Mouse (Mus musculus) stomach, embryonic 15.5 days (tissue): ENCODE measurements at regions not wholly inside any gene's neighbourhood (a gene's known extent, or its start where the extent isn't known, plus 50 kb on each side); places are given as distances from the start of the nearest gene placed in this dataset.

ENCODE experiments used
- ATAC-seq: fragments of 200-750 bp; cut with Nextera tagmentation; 2 replicates; pipeline ENCODE4 v1.8.0; 2017; ENCODE audit warnings: low read depth, moderate number of reproducible peaks, moderate TSS enrichment; ENCODE audit not compliant: insufficient read depth, low FRiP score
- H3K27ac ChIP-seq: fragments of 300-500 bp; sonication (generic); 2 replicates; pipeline ENCODE4 v1.5.1; 2015; ENCODE audit warnings: mild to moderate bottlenecking, inconsistent platforms
- H3K27me3 ChIP-seq: fragments of 300-500 bp; sonication (generic); replicated peaks from 2 replicates; pipeline ENCODE4 v1.6.1; 2015; ENCODE audit warnings: inconsistent platforms
- H3K36me3 ChIP-seq: fragments of 300-500 bp; sonication (generic); 2 replicates; pipeline ENCODE4 v1.6.1; 2015; ENCODE audit warnings: inconsistent platforms
- H3K4me1 ChIP-seq: fragments of 300-500 bp; sonication (generic); 2 replicates; pipeline ENCODE4 v1.6.1; 2015; ENCODE audit warnings: inconsistent platforms
- H3K4me2 ChIP-seq: fragments of 300-500 bp; sonication (generic); 2 replicates; pipeline ENCODE4 v1.6.1; 2015; ENCODE audit warnings: mild to moderate bottlenecking, inconsistent platforms
- H3K4me3 ChIP-seq: fragments of 300-500 bp; sonication (generic); replicated peaks from 2 replicates; pipeline ENCODE4 v1.5.1; 2015; ENCODE audit warnings: inconsistent platforms
- H3K9ac ChIP-seq: fragments of 300-500 bp; sonication (generic); 2 replicates; pipeline ENCODE4 v1.6.1; 2015; ENCODE audit warnings: inconsistent platforms
- H3K9me3 ChIP-seq: fragments of 300-500 bp; sonication (generic); 2 replicates; pipeline ENCODE4 v1.6.1; 2016; ENCODE audit warnings: inconsistent platforms
- WGBS: fragments of 180-500 bp; shearing (Covaris S2); methylation state at CpG from one replicate; pipeline ENCODE4 v1.1.7; 2015; 5-methylcytosine and 5-hydroxymethylcytosine counted together

DNA sequence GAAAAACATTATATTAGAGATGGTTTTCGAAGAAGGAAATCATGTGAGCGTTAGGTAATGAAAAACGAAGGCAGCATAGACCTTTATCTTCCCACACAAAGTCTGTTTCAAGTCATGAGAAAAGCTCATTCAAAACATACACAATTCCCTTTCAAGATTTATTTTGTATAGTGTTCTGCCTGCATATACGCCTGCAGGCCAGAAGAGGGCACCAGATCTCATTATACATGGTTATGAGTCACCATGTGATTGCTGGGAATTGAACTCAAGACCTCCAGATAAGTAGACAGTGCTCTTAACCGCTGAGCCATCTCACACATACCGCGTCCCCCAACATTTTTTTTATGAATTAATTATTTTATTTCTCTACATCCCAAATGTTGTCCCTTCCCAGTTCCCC is 578.3 kb upstream of the Ccdc54 start:
- no peaks in the 10 kb centered on the region for H3K27me3 ChIP-seq
- no peak overlapping the region for H3K27ac ChIP-seq
- 68% methylated on average over 7 of the region's 7 CpGs for WGBS
- ATAC-seq: no peak
- no peaks in the 10 kb centered on the region for H3K4me1 ChIP-seq
- H3K4me3 ChIP-seq: no peak overlapping the region
- H3K9me3 ChIP-seq: no peaks in the 10 kb centered on the region
- no peaks in the 10 kb centered on the region for H3K36me3 ChIP-seq
- H3K9ac ChIP-seq: no peak overlapping the region
- H3K4me2 ChIP-seq: no peak overlapping the region

DNA sequence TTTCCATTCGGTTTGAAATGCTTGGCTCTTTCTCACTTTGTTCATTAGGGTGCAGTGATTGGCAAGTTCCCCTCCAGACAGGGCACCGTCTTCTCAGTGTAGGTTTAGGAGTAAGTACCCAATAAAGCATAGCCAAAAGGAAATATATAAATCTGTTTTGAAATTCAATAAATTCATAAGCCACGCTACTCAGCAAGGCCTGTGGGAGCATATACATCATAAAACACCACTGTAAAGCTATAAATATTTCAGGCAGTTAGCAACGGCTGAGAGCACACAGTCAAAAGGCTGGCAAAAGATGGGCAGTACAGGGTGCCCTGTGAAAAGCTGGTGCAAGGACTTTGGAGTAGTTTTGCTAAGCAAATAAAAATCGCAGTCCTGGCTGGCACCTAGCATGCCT is 569.8 kb upstream of the Ccdc54 start:
- Histone ChIP-seq H3K4me2 (no peak overlapping the region), H3K36me3 (no peaks in the 10 kb centered on the region), H3K27me3 (no peaks in the 10 kb centered on the region), H3K4me1 (no peaks in the 10 kb centered on the region), H3K9ac (no peak overlapping the region), H3K4me3 (no peak overlapping the region), H3K27ac (no peak overlapping the region), H3K9me3 (no peaks in the 10 kb centered on the region)
- ATAC-seq: no peak
- 65% methylated on average over 5 of the region's 5 CpGs for WGBS

DNA sequence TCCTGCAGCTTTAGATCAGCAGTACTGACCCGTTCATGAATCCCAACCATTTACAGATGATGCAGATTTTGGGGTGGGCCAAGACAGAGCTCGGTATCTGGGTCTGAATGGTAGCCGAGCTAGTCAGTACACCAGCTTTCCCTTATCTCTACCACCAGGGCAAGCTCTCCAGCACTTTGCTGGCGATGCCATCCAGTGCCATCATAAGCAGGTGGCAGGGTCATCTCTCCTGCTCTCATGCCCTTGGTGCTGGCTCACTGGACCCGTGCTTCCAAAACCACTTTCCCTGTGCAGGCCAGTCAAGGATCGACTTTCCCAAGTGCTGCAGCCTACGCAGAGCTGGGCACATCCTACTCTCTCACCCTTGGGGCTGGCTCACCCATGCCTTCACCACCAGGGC is 547.6 kb upstream of the Ccdc54 start:
- Histone ChIP-seq H3K9me3 (no peaks in the 10 kb centered on the region), H3K4me3 (no peak overlapping the region), H3K4me2 (no peak overlapping the region), H3K27ac (no peak overlapping the region), H3K4me1 (no peaks in the 10 kb centered on the region), H3K27me3 (no peaks in the 10 kb centered on the region), H3K36me3 (no peaks in the 10 kb centered on the region), H3K9ac (no peak overlapping the region)
- WGBS: 88% methylated on average over 7 of the region's 7 CpGs
- no peak for ATAC-seq

DNA sequence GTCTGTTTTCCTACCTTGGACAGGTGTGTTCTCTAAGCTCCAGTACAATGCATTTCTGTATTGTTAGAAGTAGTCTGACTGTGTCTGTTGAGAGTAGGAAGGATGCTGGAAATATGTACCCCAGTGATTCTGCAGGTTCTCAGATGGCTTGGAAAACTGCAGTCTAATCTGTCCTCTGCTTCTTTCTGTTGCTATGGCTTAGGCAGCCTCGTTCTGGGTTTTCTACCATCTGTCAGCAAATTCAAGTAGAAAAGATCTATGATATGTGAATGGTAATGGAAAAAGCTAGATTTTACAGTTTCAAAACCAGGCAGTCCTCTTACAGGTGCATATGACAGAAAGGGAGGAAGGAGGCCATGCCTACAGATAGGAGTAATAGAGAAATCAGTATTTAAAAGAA is 528.9 kb upstream of the Ccdc54 start:
- 67% methylated on average over 1 of the region's 1 CpGs for WGBS
- no peaks in the 10 kb centered on the region for H3K4me1 ChIP-seq
- no peaks in the 10 kb centered on the region for H3K9me3 ChIP-seq
- H3K27ac ChIP-seq: no peak overlapping the region
- no peak overlapping the region for H3K9ac ChIP-seq
- no peaks in the 10 kb centered on the region for H3K27me3 ChIP-seq
- no peak overlapping the region for H3K4me2 ChIP-seq
- H3K36me3 ChIP-seq: no peaks in the 10 kb centered on the region
- no peak for ATAC-seq
- no peak overlapping the region for H3K4me3 ChIP-seq

DNA sequence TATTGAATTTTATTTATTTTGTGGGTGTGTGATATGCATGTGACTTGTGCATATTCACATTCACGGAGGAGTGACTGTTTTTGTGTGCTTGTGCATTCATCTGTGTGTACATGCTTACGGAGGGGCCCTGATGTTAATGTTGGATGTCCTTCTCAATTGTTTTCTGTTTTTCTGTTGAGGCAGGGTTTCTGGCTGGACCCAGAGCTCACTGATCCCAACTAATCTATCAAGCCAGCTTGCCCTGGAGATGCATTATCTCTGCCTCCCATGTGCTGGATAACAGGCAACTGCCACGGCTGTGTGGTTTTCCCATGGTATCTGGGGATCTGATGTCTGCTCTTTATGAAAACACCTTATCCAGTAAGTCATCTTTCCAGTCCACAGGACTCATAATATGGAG is 527.4 kb upstream of the Ccdc54 start:
- no peak overlapping the region for H3K4me3 ChIP-seq
- no peaks in the 10 kb centered on the region for H3K36me3 ChIP-seq
- no peak overlapping the region for H3K9ac ChIP-seq
- no peaks in the 10 kb centered on the region for H3K27me3 ChIP-seq
- no peaks in the 10 kb centered on the region for H3K9me3 ChIP-seq
- ATAC-seq: no peak
- H3K4me2 ChIP-seq: no peak overlapping the region
- no peak overlapping the region for H3K27ac ChIP-seq
- WGBS: 44% methylated on average over 3 of the region's 3 CpGs
- no peaks in the 10 kb centered on the region for H3K4me1 ChIP-seq

DNA sequence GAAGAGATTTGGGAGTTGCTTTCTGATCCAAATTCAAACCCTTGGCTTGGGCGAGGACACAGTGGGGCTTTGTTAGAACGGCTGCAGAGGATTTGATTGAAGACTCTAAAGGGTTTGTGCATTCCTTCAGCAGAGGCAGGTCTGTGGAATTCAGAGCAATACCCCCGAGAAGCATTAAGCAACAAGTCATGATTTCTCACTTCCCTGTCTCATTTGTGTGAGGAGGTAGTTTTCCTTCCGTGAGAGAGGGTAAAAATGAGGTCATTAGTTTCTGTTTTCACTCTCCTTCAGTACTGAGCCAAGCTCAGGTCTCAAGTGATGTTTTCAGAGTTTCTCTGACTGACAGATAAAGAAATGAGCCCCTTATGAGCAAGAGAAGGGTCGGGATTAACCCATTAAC is 526.9 kb upstream of the Ccdc54 start:
- no peak for ATAC-seq
- H3K27ac ChIP-seq: no peak overlapping the region
- whole genome bisulfite sequencing: 14% methylated on average over 5 of the region's 5 CpGs
- no peak overlapping the region for H3K4me3 ChIP-seq
- H3K4me2 ChIP-seq: no peak overlapping the region
- no peak overlapping the region for H3K9ac ChIP-seq
- H3K4me1 ChIP-seq: no peaks in the 10 kb centered on the region
- H3K27me3 ChIP-seq: no peaks in the 10 kb centered on the region
- no peaks in the 10 kb centered on the region for H3K36me3 ChIP-seq
- no peaks in the 10 kb centered on the region for H3K9me3 ChIP-seq

DNA sequence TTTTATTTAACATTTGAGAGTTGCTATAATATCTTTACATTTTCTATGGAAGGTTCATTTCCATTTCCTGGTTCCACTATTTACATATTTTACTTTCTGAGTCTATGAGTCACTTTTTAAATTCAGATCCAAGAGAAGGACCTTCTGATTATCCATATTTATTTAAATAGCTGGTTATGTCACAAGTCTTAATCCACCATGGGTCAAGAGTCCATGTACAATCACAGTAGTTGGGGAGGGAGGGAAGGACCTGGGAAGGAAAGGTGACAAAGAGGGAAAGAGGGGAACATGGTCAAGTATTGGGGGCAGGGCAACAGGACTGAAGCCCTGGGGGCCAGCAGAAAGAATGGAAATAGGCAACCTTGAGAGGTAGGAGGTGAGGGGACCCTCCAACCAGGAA is 518.9 kb upstream of the Ccdc54 start:
- Histone ChIP-seq H3K27me3 (no peaks in the 10 kb centered on the region), H3K27ac (no peak overlapping the region), H3K4me3 (no peak overlapping the region), H3K4me1 (no peaks in the 10 kb centered on the region), H3K36me3 (no peaks in the 10 kb centered on the region), H3K9ac (no peak overlapping the region), H3K4me2 (no peak overlapping the region), H3K9me3 (no peaks in the 10 kb centered on the region)
- ATAC-seq: no peak

DNA sequence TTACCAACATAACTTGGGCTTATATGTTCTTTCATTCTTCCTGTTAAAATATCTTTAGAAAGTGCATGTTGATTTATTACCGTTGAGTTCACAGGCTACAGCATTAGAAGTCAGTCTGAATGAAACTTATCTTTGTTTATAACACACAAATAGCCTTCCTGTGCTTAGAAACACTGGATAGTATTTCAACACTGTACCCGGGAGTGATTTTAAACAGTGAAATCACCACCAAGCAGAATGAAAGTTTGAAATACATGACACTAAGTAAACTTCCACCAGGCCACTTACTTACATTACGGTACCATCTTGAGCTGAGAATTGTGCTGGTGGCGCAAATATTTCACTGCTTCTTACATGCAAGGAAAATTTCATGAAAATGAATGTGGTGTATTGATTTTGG is 516.5 kb upstream of the Ccdc54 start:
- Histone ChIP-seq H3K9ac (no peak overlapping the region), H3K27ac (no peak overlapping the region), H3K36me3 (no peaks in the 10 kb centered on the region), H3K4me1 (no peaks in the 10 kb centered on the region), H3K9me3 (no peaks in the 10 kb centered on the region), H3K4me2 (no peak overlapping the region), H3K4me3 (no peak overlapping the region), H3K27me3 (no peaks in the 10 kb centered on the region)
- WGBS: 35% methylated on average over 4 of the region's 4 CpGs
- no peak for ATAC-seq

DNA sequence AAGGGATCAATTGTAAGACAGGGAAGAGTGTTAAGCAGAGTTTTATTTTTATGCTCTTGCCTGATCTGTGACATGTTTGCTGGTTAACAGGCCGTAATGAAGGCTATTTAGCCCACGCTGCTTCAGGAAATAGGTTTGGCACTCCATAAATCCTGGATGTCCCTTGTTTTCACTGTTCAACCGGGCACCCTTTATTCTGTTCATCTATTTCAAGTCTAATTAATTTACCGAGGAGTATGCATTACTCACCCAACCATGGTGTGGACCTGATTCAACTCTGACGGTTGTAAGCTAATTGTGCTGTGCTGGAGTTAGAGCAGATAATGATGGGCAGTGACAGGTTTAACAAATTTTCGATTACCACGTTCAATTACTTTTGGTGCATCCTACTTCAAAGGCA is 495.6 kb upstream of the Ccdc54 start:
- Histone ChIP-seq H3K27me3 (no peaks in the 10 kb centered on the region), H3K36me3 (no peaks in the 10 kb centered on the region), H3K4me1 (no peaks in the 10 kb centered on the region), H3K4me2 (no peak overlapping the region), H3K27ac (no peak overlapping the region), H3K9me3 (no peaks in the 10 kb centered on the region), H3K9ac (no peak overlapping the region), H3K4me3 (no peak overlapping the region)
- no peak for ATAC-seq
- WGBS: 85% methylated on average over 7 of the region's 7 CpGs

DNA sequence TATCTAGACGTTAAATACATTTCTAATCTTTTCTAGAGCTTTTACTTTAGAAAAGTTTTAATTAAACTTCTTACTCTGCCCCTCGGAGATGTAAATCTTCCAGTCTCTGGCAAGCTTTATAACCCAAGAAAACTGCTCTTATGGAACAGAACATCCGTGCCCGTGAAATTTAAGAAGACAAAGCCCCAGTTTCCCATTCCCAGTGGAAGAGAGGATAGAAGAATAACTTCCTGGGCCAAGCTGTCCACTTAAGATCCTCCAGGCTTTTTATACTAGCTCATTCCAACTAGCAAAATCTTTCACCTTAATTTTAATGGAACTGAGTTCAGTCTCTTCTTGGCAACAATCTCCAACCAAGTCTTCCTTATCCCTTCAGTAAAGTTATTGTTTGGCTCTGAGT is 489.2 kb upstream of the Ccdc54 start:
- H3K9me3 ChIP-seq: no peaks in the 10 kb centered on the region
- WGBS: 60% methylated on average over 4 of the region's 4 CpGs
- H3K4me2 ChIP-seq: no peak overlapping the region
- no peaks in the 10 kb centered on the region for H3K27me3 ChIP-seq
- ATAC-seq: no peak
- H3K9ac ChIP-seq: no peak overlapping the region
- H3K27ac ChIP-seq: no peak overlapping the region
- no peak overlapping the region for H3K4me3 ChIP-seq
- H3K36me3 ChIP-seq: no peaks in the 10 kb centered on the region
- no peaks in the 10 kb centered on the region for H3K4me1 ChIP-seq

DNA sequence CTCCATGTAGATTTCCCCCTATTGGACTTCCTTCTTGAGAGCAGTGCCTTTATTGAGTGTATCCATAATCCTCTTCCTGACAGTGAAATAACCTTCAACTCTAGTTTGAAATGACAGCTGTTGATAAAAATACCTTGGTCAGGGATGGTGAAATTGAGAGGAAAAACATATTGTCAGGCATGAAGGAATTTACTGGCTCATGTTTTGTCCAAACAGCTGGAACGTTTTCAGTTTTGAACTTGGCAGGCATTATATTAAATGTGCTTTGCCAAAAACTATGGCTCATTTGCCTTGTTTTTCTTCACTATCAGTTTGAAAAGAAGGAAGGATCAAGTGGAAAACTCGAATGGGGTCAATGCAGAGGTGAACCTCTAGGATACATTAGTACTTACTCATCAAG is 457.7 kb upstream of the Ccdc54 start:
- H3K9ac ChIP-seq: no peak overlapping the region
- no peak overlapping the region for H3K4me3 ChIP-seq

DNA sequence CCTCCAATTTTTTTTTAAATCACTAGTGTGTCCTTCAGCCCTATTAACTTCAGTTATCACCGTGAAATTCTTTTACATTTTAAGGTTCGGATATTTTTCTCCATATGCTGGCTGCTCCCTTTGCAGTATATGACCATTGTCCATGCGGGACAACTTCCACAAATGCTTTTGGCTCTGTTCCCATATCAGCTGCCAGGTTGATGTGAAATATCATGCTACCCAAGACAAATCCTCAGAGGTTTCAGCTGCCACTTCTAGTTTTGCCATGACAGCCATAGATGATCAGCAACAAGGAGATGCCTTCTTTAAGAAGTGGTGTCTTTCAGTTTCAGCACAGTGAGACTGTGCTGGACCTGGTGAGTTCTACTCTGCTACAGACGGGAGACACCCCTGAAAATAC is 457.2 kb upstream of the Ccdc54 start:
- no peaks in the 10 kb centered on the region for H3K4me1 ChIP-seq
- no peak for ATAC-seq

More for the DNA sequence above, 457.7 kb upstream of the Ccdc54 start:
- Histone ChIP-seq H3K27me3 (no peaks in the 10 kb centered on the region), H3K9me3 (no peaks in the 10 kb centered on the region), H3K27ac (no peak overlapping the region), H3K36me3 (no peaks in the 10 kb centered on the region), H3K4me2 (no peak overlapping the region), H3K4me1 (no peaks in the 10 kb centered on the region)
- ATAC-seq: no peak
- WGBS: 26% methylated on average over 2 of the region's 2 CpGs

DNA sequence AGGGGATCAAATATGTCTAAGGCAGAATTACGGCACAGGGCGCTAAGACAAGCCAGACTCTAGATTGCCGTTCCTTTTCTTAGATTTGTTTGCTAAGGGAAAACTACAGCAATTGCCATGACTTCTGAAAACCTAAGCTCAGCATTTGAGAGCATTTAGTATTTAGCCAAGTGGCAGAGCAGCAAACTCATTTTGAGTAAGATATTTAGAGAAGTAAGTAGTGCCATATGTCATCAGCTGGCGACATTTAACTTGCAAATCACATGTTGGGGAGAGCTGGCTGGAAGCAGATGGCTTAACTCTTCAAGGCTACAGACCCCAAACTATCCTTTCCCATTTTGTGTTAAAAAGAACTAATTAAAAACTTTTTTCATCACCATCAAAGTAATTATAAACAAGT is 450.4 kb upstream of the Ccdc54 start:
- Histone ChIP-seq H3K4me2 (no peak overlapping the region), H3K4me3 (no peak overlapping the region), H3K27me3 (no peaks in the 10 kb centered on the region), H3K27ac (no peak overlapping the region), H3K9ac (no peak overlapping the region), H3K36me3 (no peaks in the 10 kb centered on the region), H3K4me1 (no peaks in the 10 kb centered on the region), H3K9me3 (no peaks in the 10 kb centered on the region)
- WGBS: 79% methylated on average over 4 of the region's 4 CpGs
- ATAC-seq: no peak

More for the DNA sequence above, 457.2 kb upstream of the Ccdc54 start:
- H3K27ac ChIP-seq: no peak overlapping the region
- H3K9me3 ChIP-seq: no peaks in the 10 kb centered on the region
- 74% methylated on average over 4 of the region's 4 CpGs for WGBS
- H3K4me3 ChIP-seq: no peak overlapping the region
- H3K9ac ChIP-seq: no peak overlapping the region
- no peaks in the 10 kb centered on the region for H3K36me3 ChIP-seq
- no peaks in the 10 kb centered on the region for H3K27me3 ChIP-seq
- H3K4me2 ChIP-seq: no peak overlapping the region
